Mouse (Mus musculus) CH12.LX (cell line): ENCODE measurements at regions not wholly inside any gene's neighbourhood (a gene's known extent, or its start where the extent isn't known, plus 50 kb on each side); places are given as distances from the start of the nearest gene placed in this dataset.

Experiments used
- DNase-seq: peaks from one replicate; pipeline ENCODE4 v3.0.0-alpha.2; 2013; ENCODE audit errors: extremely low read depth
- H3K27ac ChIP-seq: 2 replicates; pipeline ENCODE4 v1.5.1; 2012; ENCODE audit warnings: low read depth, mild to moderate bottlenecking, control low read depth, moderate library complexity; ENCODE audit not compliant: insufficient read depth
- H3K27me3 ChIP-seq: replicated peaks from 2 replicates; pipeline ENCODE3; 2012; ENCODE audit warnings: inconsistent platforms
- H3K36me3 ChIP-seq, 2 experiments: replicated peaks in 1 of 2; 2 replicates each; pipeline versions ENCODE3 to v1.6.1; 2012; ENCODE audit warnings: inconsistent platforms in 1 of 2, low read length in 1 of 2, mild to moderate bottlenecking in 1 of 2, mixed read lengths in 1 of 2, moderate library complexity in 1 of 2; ENCODE audit not compliant: control insufficient read depth in 1 of 2, insufficient read depth in 1 of 2
- H3K4me1 ChIP-seq, 2 experiments: 2 replicates each; pipeline ENCODE4 v1.6.1; 2012; ENCODE audit warnings: inconsistent platforms in 1 of 2, moderate library complexity in 1 of 2; ENCODE audit not compliant: insufficient read depth in 2 of 2, control insufficient read depth in 1 of 2
- H3K4me2 ChIP-seq: 2 replicates; pipeline ENCODE4 v1.6.1; 2012; ENCODE audit warnings: low read depth, mild to moderate bottlenecking, control low read depth; ENCODE audit not compliant: poor library complexity, insufficient read depth, severe bottlenecking
- H3K4me3 ChIP-seq, 3 experiments: fragments of 150-350 bp in 1 of 3; sonication (generic) in 1 of 3; replicated peaks in 1 of 3; 2 replicates each; pipeline versions ENCODE3 to v1.5.1; 2011 to 2012; ENCODE audit warnings: low read depth in 2 of 3, low read length in 2 of 3, mild to moderate bottlenecking in 2 of 3, moderate library complexity in 2 of 3, control low read depth in 1 of 3, improper control_type of control experiment in 1 of 3, inconsistent platforms in 1 of 3, mixed read lengths in 1 of 3; ENCODE audit not compliant: poor library complexity in 1 of 3
- H3K79me2 ChIP-seq: replicated peaks from 2 replicates; pipeline ENCODE4 v1.6.1; 2012; ENCODE audit warnings: mild to moderate bottlenecking, moderate library complexity; ENCODE audit not compliant: control insufficient read depth, poor library complexity, insufficient read depth, severe bottlenecking; ENCODE audit errors: extremely low read depth
- H3K9ac ChIP-seq: 2 replicates; pipeline ENCODE4 v1.6.1; 2012; ENCODE audit warnings: low read depth, mild to moderate bottlenecking, control low read depth, moderate library complexity; ENCODE audit not compliant: insufficient read depth
- H3K9me3 ChIP-seq: replicated peaks from 2 replicates; pipeline ENCODE3; 2012; ENCODE audit warnings: low read length, inconsistent platforms, mixed read lengths
- BHLHE40 ChIP-seq: IDR thresholded peaks from 2 replicates; pipeline ENCODE4 v1.6.1; 2011; ENCODE audit warnings: mild to moderate bottlenecking, low read depth, low read length, improper control_type of control experiment
- CHD1 ChIP-seq: IDR thresholded peaks from 2 replicates; pipeline ENCODE4 v1.6.1; 2012; ENCODE audit warnings: low read depth, low read length, improper control_type of control experiment, inconsistent platforms
- CTCF ChIP-seq, 2 experiments: IDR thresholded peaks in 1 of 2; conservative IDR thresholded peaks in 1 of 2; 2 replicates each; pipeline ENCODE4 v1.5.1; 2011 to 2012; ENCODE audit warnings: low read depth in 2 of 2, low read length in 2 of 2, improper control_type of control experiment in 1 of 2, inconsistent platforms in 1 of 2, mild to moderate bottlenecking in 1 of 2, moderate library complexity in 1 of 2
- ELF1 ChIP-seq: IDR thresholded peaks from 2 replicates; pipeline ENCODE4 v1.6.1; 2014; ENCODE audit warnings: low read depth, mild to moderate bottlenecking, inconsistent platforms, low read length, improper control_type of control experiment
- EP300 ChIP-seq: IDR thresholded peaks from 2 replicates; pipeline ENCODE4 v1.6.1; 2011; ENCODE audit warnings: low read length, improper control_type of control experiment
- ETS1 ChIP-seq: conservative IDR thresholded peaks from 2 replicates; pipeline ENCODE4 v1.6.1; 2012; ENCODE audit warnings: low read depth, mild to moderate bottlenecking, inconsistent platforms, low read length, improper control_type of control experiment, moderate library complexity
- GABPA ChIP-seq: IDR thresholded peaks from 2 replicates; pipeline ENCODE4 v1.6.1; 2012; ENCODE audit warnings: low read depth, low read length, improper control_type of control experiment, inconsistent platforms; ENCODE audit not compliant: insufficient replicate concordance
- IRF4 ChIP-seq: IDR thresholded peaks from 2 replicates; pipeline ENCODE4 v1.6.1; 2014; ENCODE audit warnings: low read depth, mild to moderate bottlenecking, inconsistent platforms, low read length, improper control_type of control experiment
- JUND ChIP-seq: conservative IDR thresholded peaks from 2 replicates; pipeline ENCODE4 v1.6.1; 2011; ENCODE audit warnings: low read depth, low read length, improper control_type of control experiment
- KAT2A ChIP-seq: IDR thresholded peaks from 2 replicates; pipeline ENCODE4 v1.6.1; 2012; ENCODE audit warnings: low read length, improper control_type of control experiment, inconsistent platforms; ENCODE audit not compliant: insufficient replicate concordance
- MAFK ChIP-seq: IDR thresholded peaks from 2 replicates; pipeline ENCODE4 v1.6.1; 2011; ENCODE audit warnings: low read length, improper control_type of control experiment; ENCODE audit not compliant: insufficient replicate concordance
- MAX ChIP-seq: IDR thresholded peaks from 2 replicates; pipeline ENCODE4 v1.6.1; 2011; ENCODE audit warnings: low read length, improper control_type of control experiment
- MAZ ChIP-seq: IDR thresholded peaks from 2 replicates; pipeline ENCODE4 v1.6.1; 2012; ENCODE audit warnings: low read depth, mild to moderate bottlenecking, inconsistent platforms, low read length, improper control_type of control experiment, moderate library complexity
- MEF2A ChIP-seq: IDR thresholded peaks from 2 replicates; pipeline ENCODE4 v1.6.1; 2014; ENCODE audit warnings: low read depth, mild to moderate bottlenecking, inconsistent platforms, low read length, improper control_type of control experiment, borderline replicate concordance
- MXI1 ChIP-seq: IDR thresholded peaks from 2 replicates; pipeline ENCODE4 v1.6.1; 2011; ENCODE audit warnings: mild to moderate bottlenecking, low read depth, low read length, improper control_type of control experiment
- MYC ChIP-seq: IDR thresholded peaks from 2 replicates; pipeline ENCODE4 v1.6.1; 2011; ENCODE audit warnings: low read depth, mild to moderate bottlenecking, improper control_type of control experiment, low read length
- NELFE ChIP-seq: IDR thresholded peaks from 2 replicates; pipeline ENCODE4 v1.6.1; 2011; ENCODE audit warnings: low read depth, low read length, improper control_type of control experiment
- NRF1 ChIP-seq: IDR thresholded peaks from 2 replicates; pipeline ENCODE4 v1.6.1; 2014; ENCODE audit warnings: low read depth, mild to moderate bottlenecking, inconsistent platforms, low read length, improper control_type of control experiment, moderate library complexity
- PAX5 ChIP-seq: IDR thresholded peaks from 2 replicates; pipeline ENCODE4 v1.6.1; 2012; ENCODE audit warnings: low read length, inconsistent platforms, mixed read lengths
- POLR2AphosphoS2 ChIP-seq: IDR thresholded peaks from 2 replicates; pipeline ENCODE4 v1.6.1; 2011; ENCODE audit warnings: low read depth, low read length, improper control_type of control experiment
- RCOR1 ChIP-seq: conservative IDR thresholded peaks from 2 replicates; pipeline ENCODE4 v1.6.1; 2012; ENCODE audit warnings: low read depth, mild to moderate bottlenecking, inconsistent platforms, low read length, improper control_type of control experiment
- SMC3 ChIP-seq: IDR thresholded peaks from 2 replicates; pipeline ENCODE4 v1.6.1; 2011; ENCODE audit warnings: low read depth, low read length, improper control_type of control experiment
- TCF12 ChIP-seq: IDR thresholded peaks from 2 replicates; pipeline ENCODE4 v1.6.1; 2014; ENCODE audit warnings: low read depth, mild to moderate bottlenecking, inconsistent platforms, low read length, improper control_type of control experiment
- USF1 ChIP-seq: IDR thresholded peaks from 2 replicates; pipeline ENCODE4 v1.6.1; 2014; ENCODE audit warnings: low read depth, mild to moderate bottlenecking, inconsistent platforms, low read length, improper control_type of control experiment
- ZKSCAN1 ChIP-seq: IDR thresholded peaks from 2 replicates; pipeline ENCODE4 v1.6.1; 2012; ENCODE audit warnings: low read depth, inconsistent platforms, low read length, improper control_type of control experiment, borderline replicate concordance
- dilution Hi-C: fragments of 300-500 bp; cut with MboI; formaldehyde crosslinking; loops from 2 replicates; pipeline ENCODE4 v1.14.3; 2020; ENCODE audit warnings: low sequenced_read_pairs; ENCODE audit not compliant: extremely low pct_unique_long_range_greater_than_20kb, extremely low pct_ligation_motif_present
- in situ Hi-C: fragments of 300-500 bp; cut with MboI; formaldehyde crosslinking; loops from 3 replicates; pipeline ENCODE4 v1.14.3; 2019; ENCODE audit warnings: low sequenced_read_pairs, low pct_ligation_motif_present, low pct_unique_long_range_greater_than_20kb, mixed read lengths

DNA sequence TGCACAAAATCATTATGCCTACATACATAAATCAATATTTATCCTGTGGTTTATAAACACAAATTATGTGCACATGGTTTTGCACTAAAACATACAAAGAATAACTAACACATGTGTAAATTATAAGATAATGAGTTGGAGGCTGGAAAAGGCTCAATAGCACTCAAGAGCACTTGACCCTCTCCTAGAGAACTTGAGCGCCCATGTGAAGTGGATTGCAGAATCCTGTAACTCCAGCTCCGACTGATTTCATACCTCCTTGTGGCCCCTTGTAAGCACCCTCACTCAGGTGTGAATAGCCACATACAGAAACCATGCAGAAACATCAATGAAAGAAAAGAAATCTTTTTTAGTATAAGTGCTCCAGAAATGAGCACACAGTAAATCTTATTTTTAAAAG lies 168.2 kb upstream of the Adgrl4 start:
- TF ChIP-seq RCOR1: no peak
- no peak for TF ChIP-seq PAX5
- no peak for TF ChIP-seq SMC3
- no peak for TF ChIP-seq ELF1
- no peak for TF ChIP-seq BHLHE40
- no peak for TF ChIP-seq NRF1
- TF ChIP-seq TCF12: no peak
- TF ChIP-seq EP300: no peak
- no peak for TF ChIP-seq MAFK
- no peak for TF ChIP-seq NELFE
- no peak for TF ChIP-seq MEF2A
- no peak for TF ChIP-seq POLR2AphosphoS2
- TF ChIP-seq ZKSCAN1: no peak
- TF ChIP-seq CHD1: no peak
- no peak for TF ChIP-seq MAZ
- no peak for TF ChIP-seq ETS1
- TF ChIP-seq MXI1: no peak
- Histone ChIP-seq H3K9ac (no peak overlapping the region), H3K79me2 (no peaks in the 10 kb centered on the region), H3K4me1 (no peaks in the 10 kb centered on the region), H3K9me3 (peaks cover 23% of the 10 kb centered on the region), H3K27me3 (no peaks in the 10 kb centered on the region), H3K27ac (no peak overlapping the region), H3K36me3 (no peaks in the 10 kb centered on the region), H3K4me2 (no peak overlapping the region), H3K4me3 (no peak overlapping the region)
- dilution Hi-C loops: no loop called here
- DNase-seq: no peak
- in situ Hi-C loops: loop anchor here (25.0 kb wide), 1 partner anchor 293 kb away; no protein-coding TSS in a partner anchor

DNA sequence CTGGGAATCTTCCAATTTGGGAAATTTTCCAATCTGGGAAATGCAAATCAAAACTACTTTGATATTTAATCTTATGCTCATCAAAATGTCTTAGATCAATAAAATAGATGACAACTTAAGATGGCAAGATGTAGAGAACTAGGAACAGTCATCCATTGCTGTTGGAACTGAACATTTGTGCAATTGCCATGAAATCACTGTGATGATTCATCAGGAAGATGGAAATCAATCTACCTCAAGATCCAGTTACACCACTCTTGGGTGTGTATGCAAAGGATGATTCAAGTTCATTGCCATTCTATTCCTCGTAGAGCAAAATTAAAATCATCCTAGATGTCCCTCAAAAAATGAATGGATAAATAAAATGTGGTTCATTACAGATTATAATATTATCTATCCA lies 153.9 kb upstream of the Adgrl4 start:
- no peaks in the 10 kb centered on the region for H3K36me3 ChIP-seq
- dilution Hi-C loops: no loop called here
- H3K4me1 ChIP-seq: no peaks in the 10 kb centered on the region
- in situ Hi-C loops: no loop called here
- TF ChIP-seq JUND: no peak
- TF ChIP-seq MAX: no peak
- no peak for TF ChIP-seq USF1
- TF ChIP-seq MYC: no peak
- TF ChIP-seq IRF4: no peak
- no peak for TF ChIP-seq ZKSCAN1
- TF ChIP-seq KAT2A: no peak
- no peak for TF ChIP-seq GABPA
- no peak for TF ChIP-seq RCOR1
- no peak for TF ChIP-seq CTCF (conservative IDR thresholded peaks at IDR 0.05 in 1 of 2, IDR thresholded peaks at IDR 0.05 in 1 of 2; ENCODE audit: low read depth in 2 of 2, low read length in 2 of 2)
- TF ChIP-seq, all 38 proteins: peak for 0
- no peaks in the 10 kb centered on the region for H3K27me3 ChIP-seq
- no peak overlapping the region for H3K27ac ChIP-seq
- no peak for DNase-seq
- H3K4me3 ChIP-seq: no peak overlapping the region
- H3K4me2 ChIP-seq: no peak overlapping the region
- H3K9me3 ChIP-seq: peaks cover 7% of the 10 kb centered on the region
- no peaks in the 10 kb centered on the region for H3K79me2 ChIP-seq
- H3K9ac ChIP-seq: no peak overlapping the region
